Mouse (Mus musculus) thymus, postnatal 14 days (tissue): ENCODE results near the gene Arpin.

Experiments used
- DNase-seq: peaks from one replicate; pipeline ENCODE4 v3.0.0; 2021

The Arpin gene

GRCm38 (mm10) chr7:79892576-79893428 lies 42.4 kb downstream of the Arpin start:
- DNase-seq = no peak

- no peak for DNase-seq
Observed at GRCm38 (mm10) chr7:79890436-79891221, 44.5 kb downstream of the Arpin start.

GRCm38 (mm10) chr7:79888603-79889002 lies 46.6 kb downstream of the Arpin start:
- DNase-seq = no peak

GRCm38 (mm10) chr7:79883613-79884334 lies 51.4 kb downstream of the Arpin start:
- DNase-seq = no peak

GRCm38 (mm10) chr7:79881901-79882300 lies 53.3 kb downstream of the Arpin start:
- DNase-seq = no peak

- no peak for DNase-seq
Observed at GRCm38 (mm10) chr7:79880998-79881397, 54.2 kb downstream of the Arpin start.

- DNase-seq = no peak
Observed at GRCm38 (mm10) chr7:79880033-79880432, 55.1 kb downstream of the Arpin start.

GRCm38 (mm10) chr7:79878455-79879025 lies 56.6 kb downstream of the Arpin start:
- no peak for DNase-seq
